Mouse (Mus musculus): Measurements from ENCODE around the gene AI597479.
A peak's percentile ranks its signal among the peaks of the same experiment; 100 is the strongest.

AI597479 gene

GRCm38 (mm10) chr1:43162394-43162793 lies 63.9 kb downstream of the AI597479 start:
- DNase-seq (ENCODE audit: low read depth, low spot score) = no peak

DNA sequence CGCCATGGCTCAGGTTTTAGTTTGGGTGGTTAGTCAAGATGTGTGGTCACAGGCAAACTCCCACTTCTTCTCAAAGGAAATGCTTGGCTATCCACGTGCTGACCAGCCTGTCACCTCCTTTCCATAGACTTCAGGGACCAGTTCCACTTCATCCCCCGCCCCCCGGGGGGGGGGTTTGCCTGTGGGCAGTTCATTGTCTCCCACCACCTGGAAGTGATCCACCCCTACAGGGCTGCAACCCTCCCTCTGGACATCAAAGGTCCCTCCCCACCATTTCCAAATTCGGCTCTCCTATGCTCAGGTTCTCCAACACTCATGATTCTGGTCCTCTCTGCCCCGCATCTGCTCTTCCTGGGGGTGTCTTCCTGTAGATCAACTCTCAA lies 64.6 kb downstream of the AI597479 start:
- DNase-seq (ENCODE audit: low read depth, low spot score) = no peak

- DNase-seq (ENCODE audit: low read depth, low spot score) = peak; percentile 51
Observed at GRCm38 (mm10) chr1:43163467-43164418, 65.2 kb downstream of the AI597479 start.

DNA sequence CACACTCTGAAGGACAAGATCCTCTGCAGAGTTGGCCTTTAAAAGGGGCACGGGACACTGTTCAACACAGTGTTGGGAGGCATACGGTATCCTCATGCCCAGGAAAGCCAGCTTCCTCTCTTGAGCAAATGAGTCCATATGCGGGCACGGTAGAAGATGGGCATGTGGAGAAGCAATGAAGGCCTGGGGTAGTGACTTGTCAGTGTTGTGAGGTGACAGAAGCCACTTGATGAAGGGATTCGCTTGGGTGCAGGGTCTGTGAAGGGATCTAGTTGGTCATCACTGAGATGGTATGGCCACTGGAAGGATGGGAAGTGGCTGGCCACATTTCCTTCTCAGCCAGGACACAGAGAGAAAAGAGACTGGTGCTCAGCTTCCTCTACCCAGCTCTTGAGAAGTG lies 66.1 kb downstream of the AI597479 start:
- no peak for DNase-seq (ENCODE audit: low read depth, low spot score)

Measured in embryo, embryonic 11.5 days (tissue).